Mouse (Mus musculus) kidney, embryonic 16.5 days (tissue): ENCODE measurements around the gene Cyp2s1. TPM values are rescaled to one million over a fixed set of nuclear protein-coding genes. Genes with fewer than 3 reads are reported as not detected.

Experiments
- ATAC-seq: fragments of 200-750 bp; cut with Nextera tagmentation; 2 replicates; pipeline ENCODE4 v1.8.0; 2017; ENCODE audit warnings: moderate TSS enrichment; ENCODE audit not compliant: low FRiP score, low TSS enrichment
- H3K27ac ChIP-seq: fragments of 300-500 bp; sonication (generic); 2 replicates; pipeline ENCODE4 v1.5.1; 2014; ENCODE audit warnings: low read length
- H3K27me3 ChIP-seq: fragments of 300-500 bp; sonication (generic); 2 replicates; pipeline ENCODE4 v1.6.1; 2014; ENCODE audit warnings: low read length, control low read depth, mixed read lengths; ENCODE audit not compliant: insufficient read depth
- H3K36me3 ChIP-seq: fragments of 300-500 bp; sonication (generic); 2 replicates; pipeline ENCODE4 v1.6.1; 2014; ENCODE audit warnings: low read length, control low read depth, mixed read lengths; ENCODE audit not compliant: insufficient read depth
- H3K4me1 ChIP-seq: fragments of 300-500 bp; sonication (generic); 2 replicates; pipeline ENCODE4 v1.6.1; 2014; ENCODE audit warnings: low read length, control low read depth, mixed read lengths; ENCODE audit not compliant: insufficient read depth
- H3K4me2 ChIP-seq: fragments of 300-500 bp; sonication (generic); replicated peaks from 2 replicates; pipeline ENCODE4 v1.6.1; 2014; ENCODE audit warnings: low read depth, low read length
- H3K4me3 ChIP-seq: fragments of 300-500 bp; sonication (generic); 2 replicates; pipeline ENCODE4 v1.5.1; 2014; ENCODE audit warnings: mild to moderate bottlenecking, low read length
- H3K9ac ChIP-seq: fragments of 300-500 bp; sonication (generic); replicated peaks from 2 replicates; pipeline ENCODE4 v1.6.1; 2014; ENCODE audit warnings: low read length
- H3K9me3 ChIP-seq: fragments of 300-500 bp; sonication (generic); 2 replicates; pipeline ENCODE4 v1.6.1; 2016; ENCODE audit warnings: low read length, control low read depth
- WGBS: fragments of 180-500 bp; shearing (Covaris S2); extraction: QIAGEN DNeasy Blood & Tissue Kit; methylation state at CpG from one replicate; pipeline ENCODE4 v1.1.7; 2014; 5-methylcytosine and 5-hydroxymethylcytosine counted together
- polyA plus RNA-seq: library from polyadenylated mRNA; unstranded; fragments of >200 nt; fragmentation: Nextera tagmentation; extraction: Ambion mirVana; gene quantifications from 2 replicates; pipeline ENCODE4 v1.2.1, GENCODE M21; 2015

Cyp2s1 gene
- polyA plus RNA-seq, 1 experiment from 2014 or later = 23.0 TPM

DNA sequence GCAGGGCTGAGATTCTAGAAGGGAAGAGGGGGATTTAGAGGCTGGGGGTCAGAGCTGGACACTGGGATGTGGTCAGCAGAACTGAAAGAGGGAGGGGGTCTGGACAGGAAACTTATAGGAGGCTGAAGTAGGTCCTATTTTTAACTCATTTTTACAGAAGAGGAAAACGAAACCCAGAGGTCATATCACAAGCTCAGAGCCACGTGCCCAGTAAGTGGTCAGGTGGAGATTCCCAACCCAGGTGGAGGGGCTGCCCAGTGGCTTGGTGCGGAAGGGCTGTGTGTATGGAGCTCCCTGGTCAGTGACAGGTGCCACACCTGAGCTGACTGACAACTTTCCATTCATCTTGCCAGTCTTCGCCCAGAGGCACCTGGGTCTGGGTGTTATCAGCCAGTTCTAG is 29.7 kb downstream of the Cyp2s1 start:
- H3K27me3 ChIP-seq = no peaks in the 10 kb centered on the region
- ATAC-seq = no peak
- H3K36me3 ChIP-seq = 0 out of 2 replicates have a peak, but pooled peaks cover 5% of the 10 kb centered on the region
- H3K4me2 ChIP-seq = peak overlapping the region; percentile 89
- H3K4me3 ChIP-seq = peak overlapping the region; percentile 70
- 66% methylated on average over 4 of the region's 4 CpGs for WGBS
- peak overlapping the region; percentile 76 for H3K9ac ChIP-seq
- H3K4me1 ChIP-seq = peaks cover 28% of the 10 kb centered on the region
- H3K9me3 ChIP-seq = no peaks in the 10 kb centered on the region
- no peak overlapping the region for H3K27ac ChIP-seq

DNA sequence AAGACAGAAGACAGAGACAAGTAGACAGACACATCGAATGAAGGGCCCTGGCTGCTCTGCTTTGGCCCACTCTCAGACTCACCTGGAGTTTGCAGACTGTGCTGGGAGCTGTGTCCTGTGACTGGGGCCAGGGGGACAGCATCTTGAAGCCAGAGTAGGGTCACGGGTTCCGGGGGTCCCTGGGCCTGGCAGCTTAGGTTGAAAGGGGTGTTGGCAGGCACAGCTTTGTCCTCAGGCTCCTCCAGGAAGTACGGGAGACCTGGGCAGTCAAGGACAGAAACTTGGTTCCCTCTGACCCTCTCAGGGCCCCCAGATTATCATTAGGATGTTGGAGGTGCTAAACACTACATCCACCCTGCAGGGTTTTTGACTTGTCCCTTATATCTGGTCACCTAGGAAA is 31.0 kb downstream of the Cyp2s1 start:
- H3K9ac ChIP-seq = no peak overlapping the region
- H3K9me3 ChIP-seq = no peaks in the 10 kb centered on the region
- H3K4me1 ChIP-seq = peaks cover 40% of the 10 kb centered on the region
- no peak overlapping the region for H3K4me3 ChIP-seq
- 0 out of 2 replicates have a peak, but pooled peaks cover 5% of the 10 kb centered on the region for H3K36me3 ChIP-seq
- 79% methylated on average over 4 of the region's 4 CpGs for WGBS
- no peak overlapping the region for H3K27ac ChIP-seq
- ATAC-seq = no peak
- no peaks in the 10 kb centered on the region for H3K27me3 ChIP-seq
- H3K4me2 ChIP-seq = no peak overlapping the region

DNA sequence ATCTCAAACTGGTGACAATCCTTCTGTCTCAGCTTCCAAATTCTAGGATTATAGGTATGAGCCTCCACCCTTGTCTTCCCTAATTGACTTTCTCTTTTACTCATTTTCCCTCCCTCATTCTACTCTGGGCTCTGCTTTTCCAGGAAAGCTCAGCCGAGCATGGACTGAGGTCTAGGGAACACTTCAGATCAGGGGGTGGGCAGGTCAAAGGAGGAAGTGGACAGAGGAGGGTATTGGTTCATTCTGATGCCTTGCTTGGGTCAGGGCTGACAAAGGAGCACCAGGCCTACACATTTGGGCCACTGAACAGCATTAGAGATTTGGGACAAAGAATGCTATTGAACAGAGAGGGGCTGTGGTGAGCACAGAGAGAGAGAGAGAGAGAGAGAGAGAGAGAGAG is 31.9 kb downstream of the Cyp2s1 start:
- no peaks in the 10 kb centered on the region for H3K9me3 ChIP-seq
- 0 out of 2 replicates have a peak, but pooled peaks cover 5% of the 10 kb centered on the region for H3K36me3 ChIP-seq
- no peak overlapping the region for H3K4me2 ChIP-seq
- peaks cover 42% of the 10 kb centered on the region for H3K4me1 ChIP-seq
- H3K9ac ChIP-seq = no peak overlapping the region
- 42% methylated on average over 1 of the region's 1 CpGs for WGBS
- no peaks in the 10 kb centered on the region for H3K27me3 ChIP-seq
- ATAC-seq = no peak
- H3K4me3 ChIP-seq = no peak overlapping the region
- H3K27ac ChIP-seq = no peak overlapping the region

DNA sequence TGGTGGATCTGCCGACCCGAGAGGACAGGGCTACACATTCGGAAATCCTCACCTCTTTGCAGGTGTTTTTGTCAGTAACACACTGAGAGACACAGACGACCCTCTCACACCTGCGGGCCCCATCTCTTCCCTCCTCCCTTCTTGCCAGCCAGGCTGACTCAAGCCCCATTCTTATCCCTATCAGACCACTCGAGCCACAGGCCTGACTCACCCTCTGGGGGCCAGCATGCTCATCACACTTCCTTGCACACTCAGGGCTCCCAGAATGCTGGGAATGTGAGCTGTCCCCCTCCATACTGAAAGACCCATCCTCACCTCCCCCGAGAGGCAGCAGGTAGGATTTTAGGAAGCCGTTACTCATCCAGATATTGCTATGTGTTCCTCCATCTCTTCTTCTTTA is 33.0 kb downstream of the Cyp2s1 start:
- Histone ChIP-seq H3K4me1 (peaks cover 33% of the 10 kb centered on the region), H3K4me2 (no peak overlapping the region), H3K4me3 (no peak overlapping the region), H3K9ac (no peak overlapping the region), H3K36me3 (peaks cover 6% of the 10 kb centered on the region; the same call in 1 of the 2 replicates), H3K27me3 (no peaks in the 10 kb centered on the region), H3K9me3 (no peaks in the 10 kb centered on the region), H3K27ac (no peak overlapping the region)
- 56% methylated on average over 8 of the region's 8 CpGs for WGBS
- no peak for ATAC-seq

DNA sequence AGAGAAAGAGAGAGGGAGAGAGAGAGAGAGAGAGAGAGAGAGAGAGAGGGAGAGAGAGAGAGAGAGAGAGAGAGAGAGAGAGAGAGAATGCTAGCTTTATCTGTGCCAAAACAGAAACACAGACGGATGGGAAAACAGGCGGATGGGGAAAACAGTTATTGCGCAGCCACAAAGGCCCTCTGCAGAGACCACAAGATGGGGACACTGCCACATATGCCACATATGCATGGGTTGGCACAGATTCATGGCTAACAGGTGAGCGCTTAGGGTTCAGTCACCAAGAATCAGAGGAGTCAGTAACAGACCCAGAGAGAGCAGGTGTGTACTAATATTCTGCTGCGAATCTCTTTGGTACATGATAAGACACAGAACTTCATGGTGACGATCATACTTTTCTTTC is 34.0 kb downstream of the Cyp2s1 start:
- peaks cover 33% of the 10 kb centered on the region for H3K4me1 ChIP-seq
- H3K4me3 ChIP-seq = no peak overlapping the region
- 77% methylated on average over 6 of the region's 6 CpGs for WGBS
- H3K9ac ChIP-seq = no peak overlapping the region
- H3K27ac ChIP-seq = peak overlapping the region; percentile 87; the same call in 1 of the 2 replicates
- H3K9me3 ChIP-seq = no peaks in the 10 kb centered on the region
- H3K27me3 ChIP-seq = no peaks in the 10 kb centered on the region
- no peak overlapping the region for H3K4me2 ChIP-seq
- no peak for ATAC-seq
- peaks cover 15% of the 10 kb centered on the region for H3K36me3 ChIP-seq

DNA sequence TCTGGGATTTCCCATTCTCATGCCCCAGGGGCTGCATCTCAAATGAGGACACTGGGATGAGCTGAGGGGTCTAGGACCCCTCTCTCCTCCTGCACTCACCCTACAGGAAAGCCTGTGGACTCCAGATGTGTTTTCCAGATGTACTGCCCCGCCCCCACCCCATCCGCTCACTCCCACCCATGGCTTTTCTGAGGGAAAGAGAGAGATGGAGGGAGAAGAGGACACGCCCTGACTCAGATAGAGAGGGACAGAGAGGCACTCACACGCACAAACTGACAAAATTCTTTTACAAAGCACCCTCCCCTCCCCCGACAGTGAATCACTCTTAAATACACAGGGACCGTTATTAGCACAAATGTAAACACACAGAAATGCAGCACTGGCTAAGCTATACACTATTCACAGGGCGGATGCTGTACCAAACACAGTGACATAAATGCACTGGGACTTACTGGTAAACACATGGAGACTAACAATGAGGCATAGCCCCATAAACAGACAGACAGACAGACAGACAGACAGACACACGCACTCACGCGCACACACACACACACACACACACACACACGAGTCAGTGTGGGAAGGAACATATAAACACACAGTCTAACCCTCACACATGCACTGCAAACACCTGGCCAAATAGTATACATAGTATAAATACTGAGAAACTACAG is 34.6 kb downstream of the Cyp2s1 start:
- H3K9ac ChIP-seq = peak overlapping the region; percentile 76

DNA sequence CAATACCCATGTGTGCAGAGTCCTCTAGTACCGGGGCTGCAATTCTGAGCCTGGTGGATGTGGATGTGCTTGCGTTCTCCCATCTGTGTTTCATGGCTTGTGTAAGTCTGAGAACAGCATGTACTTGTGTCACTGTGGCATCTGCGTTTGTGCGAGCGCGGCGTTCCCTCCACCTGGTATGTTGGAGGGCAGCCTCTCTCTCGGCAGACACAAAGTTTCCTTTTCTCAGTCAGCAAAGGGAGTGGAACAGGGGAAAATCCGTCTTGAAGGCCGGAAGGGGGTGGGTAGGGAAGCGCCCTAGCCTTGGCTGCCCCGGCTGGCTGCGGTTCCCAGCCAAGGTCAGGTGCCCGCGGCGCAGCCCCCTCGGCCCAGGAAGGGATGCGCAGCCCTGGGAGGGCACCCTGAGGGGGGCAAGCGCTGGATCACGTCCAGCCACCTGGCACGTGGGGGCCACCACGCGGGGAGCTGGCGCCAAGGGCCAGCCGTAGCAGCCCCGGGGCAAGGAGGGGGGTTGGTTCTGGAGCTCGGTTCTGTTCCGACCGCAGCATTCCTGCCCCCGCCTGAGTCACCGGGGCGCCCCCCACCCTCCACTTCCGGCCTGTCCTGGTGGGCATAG is 35.3 kb downstream of the Cyp2s1 start:
- Histone ChIP-seq H3K27me3 (no peaks in the 10 kb centered on the region), H3K9me3 (no peaks in the 10 kb centered on the region), H3K4me1 (peaks cover 24% of the 10 kb centered on the region), H3K36me3 (peaks cover 18% of the 10 kb centered on the region), H3K4me3 (peak overlapping the region; percentile 45), H3K9ac (peak overlapping the region; percentile 76), H3K4me2 (peak overlapping the region; percentile 75), H3K27ac (peak overlapping the region; percentile 87)
- WGBS = 7% methylated on average over 33 of the region's 33 CpGs
- peak; percentile 77 for ATAC-seq

More for the DNA sequence above, 34.6 kb downstream of the Cyp2s1 start:
- peak; percentile 78 for ATAC-seq
- Histone ChIP-seq H3K27ac (peak overlapping the region; percentile 87), H3K4me2 (peak overlapping the region; percentile 75), H3K4me1 (peaks cover 28% of the 10 kb centered on the region), H3K4me3 (peak overlapping the region; percentile 45), H3K9me3 (no peaks in the 10 kb centered on the region), H3K36me3 (peaks cover 18% of the 10 kb centered on the region), H3K27me3 (no peaks in the 10 kb centered on the region)
- 33% methylated on average over 11 of the region's 11 CpGs for WGBS

DNA sequence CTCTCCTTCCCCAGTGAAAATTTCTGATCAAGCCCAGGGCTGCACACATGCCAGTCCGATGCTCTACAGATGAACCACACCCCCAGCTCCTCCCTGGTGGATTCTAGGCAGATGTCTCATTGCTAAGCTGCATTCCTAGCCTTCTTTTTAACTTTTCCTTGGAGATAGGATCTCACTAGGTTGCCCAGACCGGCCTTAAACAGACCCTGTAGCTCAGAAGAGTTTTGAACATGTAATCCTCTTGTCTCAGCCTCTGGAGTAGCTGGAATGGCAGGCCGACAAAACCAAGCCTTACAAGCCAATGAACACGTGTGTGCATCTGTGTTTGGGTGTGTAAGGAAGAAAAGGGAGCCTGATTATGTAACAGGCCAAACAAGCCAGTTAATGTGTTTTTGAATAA is 36.0 kb downstream of the Cyp2s1 start:
- Histone ChIP-seq H3K4me3 (no peak overlapping the region), H3K9me3 (no peaks in the 10 kb centered on the region), H3K27ac (no peak overlapping the region), H3K4me1 (peaks cover 24% of the 10 kb centered on the region), H3K9ac (no peak overlapping the region), H3K36me3 (peaks cover 24% of the 10 kb centered on the region), H3K4me2 (no peak overlapping the region), H3K27me3 (no peaks in the 10 kb centered on the region)
- ATAC-seq = no peak
- 61% methylated on average over 4 of the region's 4 CpGs for WGBS

DNA sequence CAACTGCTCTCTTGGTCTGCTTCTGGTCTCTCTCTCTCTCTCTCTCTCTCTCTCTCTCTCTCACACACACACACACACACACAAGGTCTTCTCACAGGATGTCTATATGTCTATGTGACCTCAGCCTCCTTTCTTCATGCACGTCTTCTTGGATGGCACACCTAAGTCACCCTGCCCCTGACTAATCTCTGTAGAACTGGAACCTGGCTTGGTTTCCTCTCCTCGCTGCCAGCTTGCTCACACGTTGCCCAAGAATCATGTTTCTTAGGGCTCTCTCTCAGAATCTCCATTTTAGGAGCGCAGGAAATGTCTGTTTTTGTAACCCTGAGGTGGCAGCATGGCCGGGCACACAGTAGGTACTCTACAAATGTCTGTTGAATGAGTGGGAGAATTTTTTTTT is 36.7 kb downstream of the Cyp2s1 start:
- Histone ChIP-seq H3K27me3 (no peaks in the 10 kb centered on the region), H3K4me3 (no peak overlapping the region), H3K9me3 (no peaks in the 10 kb centered on the region), H3K9ac (no peak overlapping the region), H3K4me1 (peaks cover 24% of the 10 kb centered on the region), H3K27ac (no peak overlapping the region), H3K36me3 (peaks cover 24% of the 10 kb centered on the region), H3K4me2 (no peak overlapping the region)
- no peak for ATAC-seq
- 84% methylated on average over 5 of the region's 5 CpGs for WGBS

DNA sequence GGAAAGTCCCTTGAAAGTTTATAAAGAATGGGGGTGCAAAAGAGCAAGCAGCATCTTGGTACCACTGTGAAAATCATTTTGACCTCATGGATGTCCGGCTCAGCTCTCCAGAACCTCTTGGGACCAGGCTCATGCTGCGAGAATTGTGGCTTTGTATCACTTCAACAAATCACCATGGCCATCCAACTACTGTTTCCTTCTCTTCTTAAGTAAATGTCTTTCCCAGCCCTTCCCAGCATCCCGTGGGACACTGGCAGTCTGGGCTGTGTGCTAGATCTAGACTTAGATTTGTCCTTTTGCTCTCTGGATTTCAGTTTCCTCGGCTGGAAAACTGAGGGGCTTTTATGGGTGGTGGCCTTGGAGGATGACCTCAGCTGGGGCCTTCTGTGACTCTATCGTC is 48.5 kb downstream of the Cyp2s1 start:
- Histone ChIP-seq H3K27me3 (no peaks in the 10 kb centered on the region), H3K9me3 (no peaks in the 10 kb centered on the region), H3K4me3 (no peak overlapping the region), H3K4me2 (no peak overlapping the region), H3K4me1 (peaks cover 7% of the 10 kb centered on the region; the same call in 1 of the 2 replicates), H3K9ac (no peak overlapping the region), H3K27ac (no peak overlapping the region), H3K36me3 (peaks cover 43% of the 10 kb centered on the region)
- ATAC-seq = no peak
- WGBS = 88% methylated on average over 5 of the region's 5 CpGs
